Mouse (Mus musculus) G1E-ER4 (cell line): ENCODE measurements around the gene Stx1a. TPM values are rescaled to one million over a fixed set of nuclear protein-coding genes. Genes with fewer than 3 reads are reported as not detected.
"Not testable (repeated sequence)": the region's sequence is repeated elsewhere in the genome, so short reads cannot be mapped to it uniquely, and the experiment has no call there.

Experiments used
- GATA1 ChIP-seq: IDR thresholded peaks from one replicate; pipeline ENCODE4 v1.8.0; 2012; ENCODE audit warnings: low read length, inconsistent platforms
- polyA plus RNA-seq: library from polyadenylated mRNA; stranded (reverse); fragments of >175 nt; gene quantifications from 2 replicates; pipeline ENCODE4 v1.2.3, GENCODE M21; 2012

Stx1a gene
- polyA plus RNA-seq, 1 experiment, result 7.6 TPM

- TF ChIP-seq GATA1, result no peak
Measured at GRCm38 (mm10) chr5:135053356-135053755, 30.1 kb downstream of the Stx1a start.

- TF ChIP-seq GATA1, result no peak
Measured at GRCm38 (mm10) chr5:135063629-135064381, 40.5 kb downstream of the Stx1a start, which contains the start of gene Dnajc30. Gene Dnajc30, plus strand, starts transcription at chr5:135064202.

GRCm38 (mm10) chr5:135064382-135064766 is 41.1 kb downstream of the Stx1a start:
- TF ChIP-seq GATA1, result no peak

GRCm38 (mm10) chr5:135064909-135065446 is 41.7 kb downstream of the Stx1a start, which contains the start of gene Bud23:
Gene Bud23, minus strand, starts transcription at chr5:135064959.
- TF ChIP-seq GATA1, result not testable (repeated sequence)

GRCm38 (mm10) chr5:135066008-135066407 is 42.7 kb downstream of the Stx1a start:
- TF ChIP-seq GATA1, result no peak

GRCm38 (mm10) chr5:135070448-135070847 is 47.2 kb downstream of the Stx1a start:
- TF ChIP-seq GATA1, result no peak

GRCm38 (mm10) chr5:135072061-135072460 is 48.8 kb downstream of the Stx1a start:
- TF ChIP-seq GATA1, result no peak

GRCm38 (mm10) chr5:135072720-135073119 is 49.4 kb downstream of the Stx1a start:
- TF ChIP-seq GATA1, result no peak

GRCm38 (mm10) chr5:135073349-135074150 is 50.3 kb downstream of the Stx1a start:
- TF ChIP-seq GATA1, result no peak

- TF ChIP-seq GATA1, result no peak
Measured at GRCm38 (mm10) chr5:135075655-135076054, 52.4 kb downstream of the Stx1a start.

GRCm38 (mm10) chr5:135076368-135076767 is 53.1 kb downstream of the Stx1a start:
- no peak for TF ChIP-seq GATA1

GRCm38 (mm10) chr5:135076931-135077505 is 53.7 kb downstream of the Stx1a start:
- TF ChIP-seq GATA1, result no peak

GRCm38 (mm10) chr5:135077564-135078481 is 54.5 kb downstream of the Stx1a start, which contains the start of gene Vps37d:
Gene Vps37d, minus strand, starts transcription at chr5:135078266.
- TF ChIP-seq GATA1, result no peak

- TF ChIP-seq GATA1, result no peak
Measured at GRCm38 (mm10) chr5:135078482-135078810, 55.2 kb downstream of the Stx1a start.

- no peak for TF ChIP-seq GATA1
Measured at GRCm38 (mm10) chr5:135079578-135079977, 56.3 kb downstream of the Stx1a start.
